Comparison of ENCODE assay signal across 8 mouse cellular contexts in genomic region chr8:122666827-122667226, GRCm38 (mm10). TPM values are rescaled to one million over a fixed set of nuclear protein-coding genes. Genes with fewer than 3 reads are reported as not detected.
DNase-seq lines count a peak whose midpoint lies in the region; ATAC-seq and TF ChIP-seq lines count a peak whose summit lies in the region.

No protein-coding gene starts in this region.

- peak; percentile 32 for DNase-seq in lung, postnatal 0 days (ENCODE audit: low spot score)
- no peak for DNase-seq in lung, postnatal 36 days
- DNase-seq in thymus, adult 18-20 months, result peak; percentile 62 to 65
- no peak for DNase-seq in adrenal gland, postnatal 4 days (ENCODE audit: low spot score in 2 of 2)

- H3K4me3 ChIP-seq in lung, postnatal 0 days (ENCODE audit: low read depth, low read length), result no peak overlapping the region
- H3K4me3 ChIP-seq in embryonic facial prominence, embryonic 12.5 days, result no peak overlapping the region
- H3K4me3 ChIP-seq in hindbrain, embryonic 16.5 days (ENCODE audit: low read length), result no peak overlapping the region
- H3K4me3 ChIP-seq in liver, embryonic 16.5 days (ENCODE audit: low read depth, low read length), result peak overlapping the region; percentile 22

- no peak overlapping the region for H3K4me2 ChIP-seq in lung, postnatal 0 days (replicated peaks; ENCODE audit: low read depth, low read length)
- peak overlapping the region; percentile 9; the same call in 1 of the 2 replicates for H3K4me2 ChIP-seq in embryonic facial prominence, embryonic 12.5 days (replicated peaks)
- 0 out of 2 replicates have a peak overlapping the region, but pooled peaks have one; percentile 17 for H3K4me2 ChIP-seq in hindbrain, embryonic 16.5 days (ENCODE audit: low read length)
- peak overlapping the region; percentile 64 for H3K4me2 ChIP-seq in liver, embryonic 16.5 days (ENCODE audit: low read depth, low read length)

- no peak overlapping the region for H3K9ac ChIP-seq in lung, postnatal 0 days (replicated peaks; ENCODE audit: low read depth)
- 0 out of 2 replicates have a peak overlapping the region, but pooled peaks have one; percentile 30 for H3K9ac ChIP-seq in embryonic facial prominence, embryonic 12.5 days
- H3K9ac ChIP-seq in hindbrain, embryonic 16.5 days (ENCODE audit: low read depth, low read length), result no peak overlapping the region
- H3K9ac ChIP-seq in liver, embryonic 16.5 days (ENCODE audit: low read depth, low read length), result peak overlapping the region; percentile 1

- no peak for TF ChIP-seq CTCF in lung, postnatal 0 days (IDR thresholded peaks at IDR 0.05)

- no peaks in the 10 kb centered on the region for H3K36me3 ChIP-seq in lung, postnatal 0 days (ENCODE audit: insufficient read depth, low read length)
- H3K36me3 ChIP-seq in embryonic facial prominence, embryonic 12.5 days, result no peaks in the 10 kb centered on the region
- H3K36me3 ChIP-seq in hindbrain, embryonic 16.5 days (ENCODE audit: control insufficient read depth, insufficient read depth, low read length), result no peaks in the 10 kb centered on the region
- H3K36me3 ChIP-seq in liver, embryonic 16.5 days (ENCODE audit: control insufficient read depth, insufficient read depth), result no peaks in the 10 kb centered on the region

- WGBS in lung, postnatal 0 days, result 35% methylated on average over 12 of the region's 12 CpGs
- 41% methylated on average over 12 of the region's 12 CpGs for WGBS in embryonic facial prominence, embryonic 12.5 days
- 52% methylated on average over 12 of the region's 12 CpGs for WGBS in hindbrain, embryonic 16.5 days
- WGBS in liver, embryonic 16.5 days (ENCODE audit: insufficient replicate concordance), result 19% methylated on average over 12 of the region's 12 CpGs

- H3K27me3 ChIP-seq in lung, postnatal 0 days (replicated peaks; ENCODE audit: insufficient read depth, low read length), result no peaks in the 10 kb centered on the region
- H3K27me3 ChIP-seq in embryonic facial prominence, embryonic 12.5 days, result peaks cover 31% of the 10 kb centered on the region
- H3K27me3 ChIP-seq in hindbrain, embryonic 16.5 days (replicated peaks; ENCODE audit: control insufficient read depth, insufficient read depth, low read length), result no peaks in the 10 kb centered on the region
- peaks cover 4% of the 10 kb centered on the region for H3K27me3 ChIP-seq in liver, embryonic 16.5 days (ENCODE audit: control insufficient read depth, insufficient read depth, low read depth, low read length)

- H3K9me3 ChIP-seq in lung, postnatal 0 days (ENCODE audit: low read length), result no peaks in the 10 kb centered on the region
- H3K9me3 ChIP-seq in embryonic facial prominence, embryonic 12.5 days, result no peaks in the 10 kb centered on the region
- no peaks in the 10 kb centered on the region for H3K9me3 ChIP-seq in hindbrain, embryonic 16.5 days (ENCODE audit: control insufficient read depth, low read length)
- H3K9me3 ChIP-seq in liver, embryonic 16.5 days (replicated peaks; ENCODE audit: control insufficient read depth, low read length), result no peaks in the 10 kb centered on the region

- H3K4me1 ChIP-seq in lung, postnatal 0 days (ENCODE audit: insufficient read depth, low read depth, low read length), result peaks cover 26% of the 10 kb centered on the region
- H3K4me1 ChIP-seq in embryonic facial prominence, embryonic 12.5 days, result peaks cover 43% of the 10 kb centered on the region
- peaks cover 52% of the 10 kb centered on the region for H3K4me1 ChIP-seq in hindbrain, embryonic 16.5 days (ENCODE audit: control insufficient read depth, insufficient read depth, low read depth, low read length)
- H3K4me1 ChIP-seq in liver, embryonic 16.5 days (ENCODE audit: control insufficient read depth, low read depth, low read length), result peaks cover 33% of the 10 kb centered on the region

- peak overlapping the region; percentile 82 for H3K27ac ChIP-seq in lung, postnatal 0 days (ENCODE audit: low read length)
- H3K27ac ChIP-seq in embryonic facial prominence, embryonic 12.5 days, result peak overlapping the region; percentile 57
- H3K27ac ChIP-seq in hindbrain, embryonic 16.5 days (ENCODE audit: low read depth, low read length), result peak overlapping the region; percentile 30; the same call in 1 of the 2 replicates
- peak overlapping the region; percentile 13; the same call in 1 of the 2 replicates for H3K27ac ChIP-seq in liver, embryonic 16.5 days (ENCODE audit: low read length)

- peak; percentile 11; the same call in 1 of the 2 replicates for ATAC-seq in lung, postnatal 0 days
- ATAC-seq in embryonic facial prominence, embryonic 12.5 days (ENCODE audit: insufficient number of reproducible peaks, insufficient read depth, low FRiP score, low TSS enrichment), result no peak
- no peak for ATAC-seq in hindbrain, embryonic 16.5 days
- ATAC-seq in liver, embryonic 16.5 days (ENCODE audit: low read depth), result peak; percentile 12; the same call in 1 of the 2 replicates
- no peak for ATAC-seq in cerebellum, adult (ENCODE audit: insufficient number of reproducible peaks, low FRiP score, low TSS enrichment)

- no peak for TF ChIP-seq EP300 in lung, postnatal 0 days (IDR thresholded peaks at IDR 0.05)

RNA-seq across cellular contexts. Expression of gene Cbfa2t3, which starts 32.1 kb away (rescaled TPM):
- 15.0 and 17.0 TPM in 2 replicates for polyA plus RNA-seq in lung, postnatal 0 days (2015; fragmentation: Nextera tagmentation; extraction: Ambion mirVana)
- polyA plus RNA-seq in embryonic facial prominence, embryonic 12.5 days (2016; fragmentation: Nextera tagmentation; extraction: Ambion mirVana), result 3.9 and 4.4 TPM in 2 replicates
- 12.6 and 18.3 TPM in 2 replicates for polyA plus RNA-seq in hindbrain, embryonic 16.5 days (2015; fragmentation: Nextera tagmentation; extraction: Ambion mirVana)
- polyA plus RNA-seq in liver, embryonic 16.5 days (2015; fragmentation: Nextera tagmentation; extraction: Ambion mirVana), result 3.1 and 3.3 TPM in 2 replicates
- 10 to 100 TPM; 11.3 to 12.0 TPM for total RNA-seq in adrenal gland, postnatal 4 days (2021)

RNA-seq across cellular contexts. Expression of gene Pabpn1l, which starts 44.3 kb away (rescaled TPM):
- 0.12 TPM in 1 of 2 replicates, not detected in the other for polyA plus RNA-seq in lung, postnatal 0 days (2015; fragmentation: Nextera tagmentation; extraction: Ambion mirVana)
- not detected in 2 replicates for polyA plus RNA-seq in embryonic facial prominence, embryonic 12.5 days (2016; fragmentation: Nextera tagmentation; extraction: Ambion mirVana)
- polyA plus RNA-seq in hindbrain, embryonic 16.5 days (2015; fragmentation: Nextera tagmentation; extraction: Ambion mirVana), result not detected in 2 replicates
- not detected in 2 replicates for polyA plus RNA-seq in liver, embryonic 16.5 days (2015; fragmentation: Nextera tagmentation; extraction: Ambion mirVana)
- total RNA-seq in adrenal gland, postnatal 4 days (2021), result not detected

RNA-seq across cellular contexts. Expression of gene Trappc2l, which starts 55.4 kb away (rescaled TPM):
- polyA plus RNA-seq in lung, postnatal 0 days (2015; fragmentation: Nextera tagmentation; extraction: Ambion mirVana), result 66.8 and 70.0 TPM in 2 replicates
- 46.3 and 56.3 TPM in 2 replicates for polyA plus RNA-seq in embryonic facial prominence, embryonic 12.5 days (2016; fragmentation: Nextera tagmentation; extraction: Ambion mirVana)
- polyA plus RNA-seq in hindbrain, embryonic 16.5 days (2015; fragmentation: Nextera tagmentation; extraction: Ambion mirVana), result 109 and 110 TPM in 2 replicates
- 21.5 and 22.8 TPM in 2 replicates for polyA plus RNA-seq in liver, embryonic 16.5 days (2015; fragmentation: Nextera tagmentation; extraction: Ambion mirVana)
- 10 to 100 TPM; 51.5 to 51.8 TPM for total RNA-seq in adrenal gland, postnatal 4 days (2021)

RNA-seq across cellular contexts. Expression of gene Galns, which starts 55.6 kb away (rescaled TPM):
- 14.3 and 14.5 TPM in 2 replicates for polyA plus RNA-seq in lung, postnatal 0 days (2015; fragmentation: Nextera tagmentation; extraction: Ambion mirVana)
- polyA plus RNA-seq in embryonic facial prominence, embryonic 12.5 days (2016; fragmentation: Nextera tagmentation; extraction: Ambion mirVana), result 7.1 and 7.4 TPM in 2 replicates
- polyA plus RNA-seq in hindbrain, embryonic 16.5 days (2015; fragmentation: Nextera tagmentation; extraction: Ambion mirVana), result 8.7 TPM in 2 replicates
- 8.1 and 8.6 TPM in 2 replicates for polyA plus RNA-seq in liver, embryonic 16.5 days (2015; fragmentation: Nextera tagmentation; extraction: Ambion mirVana)
- total RNA-seq in adrenal gland, postnatal 4 days (2021), result 10 to 100 TPM; 11.9 to 13.9 TPM

Comparison
In these comparisons a context has a peak if more than half of its experiments do, and no peak if none do; other contexts are left out.
1. DNase-seq: peak in lung, postnatal 0 days (single experiment) and thymus, adult 18-20 months (2 of 2); none in lung, postnatal 36 days (single experiment) and adrenal gland, postnatal 4 days (0 of 2).
2. ATAC-seq: peak in lung, postnatal 0 days (single experiment) and liver, embryonic 16.5 days (single experiment); none in embryonic facial prominence, embryonic 12.5 days (single experiment), hindbrain, embryonic 16.5 days (single experiment) and cerebellum, adult (single experiment).
3. H3K27ac ChIP-seq: peak in every context shown above with its lines; median percentile 82 in lung, postnatal 0 days; 57 in embryonic facial prominence, embryonic 12.5 days; 30 in hindbrain, embryonic 16.5 days; 13 in liver, embryonic 16.5 days.
4. H3K9ac ChIP-seq: peak in embryonic facial prominence, embryonic 12.5 days (single experiment) and liver, embryonic 16.5 days (single experiment); none in lung, postnatal 0 days (single experiment) and hindbrain, embryonic 16.5 days (single experiment).